Mouse (Mus musculus) limb, embryonic 14.5 days (tissue): Measurements from ENCODE around the gene Misp. TPM values are rescaled to one million over a fixed set of nuclear protein-coding genes. Genes with fewer than 3 reads are reported as not detected.

ENCODE experiments used
- ATAC-seq: fragments of 200-750 bp; cut with Nextera tagmentation; 2 replicates; pipeline ENCODE4 v1.8.0; 2017; ENCODE audit warnings: low read depth, moderate number of reproducible peaks, moderate TSS enrichment; ENCODE audit not compliant: low FRiP score
- DNase-seq: peaks from one replicate; pipeline ENCODE4 v3.0.0-alpha.2; 2015; ENCODE audit warnings: low spot score
- H3K27ac ChIP-seq: fragments of 300-500 bp; sonication (generic); replicated peaks from 2 replicates; pipeline ENCODE4 v1.5.1; 2014; ENCODE audit warnings: low read depth, mild to moderate bottlenecking, low read length, moderate library complexity, mixed read lengths
- H3K27me3 ChIP-seq: fragments of 300-500 bp; sonication (generic); 2 replicates; pipeline ENCODE4 v1.6.1; 2014; ENCODE audit warnings: low read length, mixed read lengths; ENCODE audit not compliant: control insufficient read depth, insufficient read depth
- H3K36me3 ChIP-seq: fragments of 300-500 bp; sonication (generic); 2 replicates; pipeline ENCODE4 v1.6.1; 2014; ENCODE audit warnings: mild to moderate bottlenecking, low read length, moderate library complexity, mixed read lengths; ENCODE audit not compliant: control insufficient read depth, insufficient read depth
- H3K4me1 ChIP-seq: fragments of 300-500 bp; sonication (generic); 2 replicates; pipeline ENCODE4 v1.6.1; 2014; ENCODE audit warnings: antibody characterized with exemption, low read length, mixed read lengths; ENCODE audit not compliant: control insufficient read depth, insufficient read depth
- H3K4me2 ChIP-seq: fragments of 300-500 bp; sonication (generic); replicated peaks from 2 replicates; pipeline ENCODE4 v1.6.1; 2014; ENCODE audit warnings: low read depth, mild to moderate bottlenecking, low read length, moderate library complexity; ENCODE audit not compliant: severe bottlenecking
- H3K4me3 ChIP-seq: fragments of 300-500 bp; sonication (generic); replicated peaks from 2 replicates; pipeline ENCODE4 v1.5.1; 2014; ENCODE audit warnings: low read length
- H3K9ac ChIP-seq: fragments of 300-500 bp; sonication (generic); 2 replicates; pipeline ENCODE4 v1.6.1; 2014; ENCODE audit warnings: mild to moderate bottlenecking, low read depth, low read length, moderate library complexity; ENCODE audit not compliant: severe bottlenecking
- H3K9me3 ChIP-seq: fragments of 300-500 bp; sonication (generic); 2 replicates; pipeline ENCODE4 v1.6.1; 2016; ENCODE audit warnings: low read length; ENCODE audit not compliant: control insufficient read depth
- POLR2A ChIP-seq: fragments of 200-500 bp; IDR thresholded peaks from 2 replicates; pipeline ENCODE4 v1.8.0; 2012; ENCODE audit warnings: inconsistent platforms, mild to moderate bottlenecking, moderate library complexity, borderline replicate concordance; ENCODE audit not compliant: insufficient read depth, insufficient read length; ENCODE audit errors: extremely low read depth
- WGBS: fragments of 180-500 bp; shearing (Covaris S2); extraction: QIAGEN DNeasy Blood & Tissue Kit; methylation state at CpG from one replicate; pipeline ENCODE4 v1.1.7; 2014; 5-methylcytosine and 5-hydroxymethylcytosine counted together
- polyA plus RNA-seq, 2 experiments: library from polyadenylated mRNA; depleted of rRNA in 1 of 2; stranded (reverse) in 1 of 2; unstranded in 1 of 2; fragments of >200 nt; fragmentation: Nextera tagmentation in 1 of 2; extraction: Ambion mirVana in 1 of 2; gene quantifications; 2 replicates each; pipeline versions ENCODE4 v1.2.1 to v1.2.3; 2012 to 2014

The Misp gene
- polyA plus RNA-seq, 2 experiments, result 0.41 to 0.54 TPM

GRCm38 (mm10) chr10:79781956-79782355 lies 38.8 kb upstream of the Misp start:
- no peak for DNase-seq
- H3K4me2 ChIP-seq, result no peak overlapping the region
- no peaks in the 10 kb centered on the region for H3K27me3 ChIP-seq
- H3K4me3 ChIP-seq, result no peak overlapping the region
- no peak for ATAC-seq
- no peaks in the 10 kb centered on the region for H3K36me3 ChIP-seq
- H3K9me3 ChIP-seq, result no peaks in the 10 kb centered on the region
- 46% methylated on average over 5 of the region's 5 CpGs for WGBS
- H3K4me1 ChIP-seq, result peaks cover 19% of the 10 kb centered on the region
- TF ChIP-seq POLR2A, result no peak
- H3K9ac ChIP-seq, result no peak overlapping the region
- H3K27ac ChIP-seq, result no peak overlapping the region

GRCm38 (mm10) chr10:79783050-79783449 lies 37.7 kb upstream of the Misp start:
- 61% methylated on average over 7 of the region's 7 CpGs for WGBS
- H3K4me3 ChIP-seq, result no peak overlapping the region
- no peak for TF ChIP-seq POLR2A
- H3K27ac ChIP-seq, result no peak overlapping the region
- H3K27me3 ChIP-seq, result no peaks in the 10 kb centered on the region
- ATAC-seq (no peak), DNase-seq (no peak)
- peaks cover 9% of the 10 kb centered on the region; the same call in 1 of the 2 replicates for H3K4me1 ChIP-seq
- H3K9me3 ChIP-seq, result no peaks in the 10 kb centered on the region
- no peaks in the 10 kb centered on the region for H3K36me3 ChIP-seq
- no peak overlapping the region for H3K4me2 ChIP-seq
- no peak overlapping the region for H3K9ac ChIP-seq

- no peak for TF ChIP-seq POLR2A
- peak; percentile 49 for DNase-seq
- H3K4me3 ChIP-seq, result no peak overlapping the region
- H3K36me3 ChIP-seq, result no peaks in the 10 kb centered on the region
- H3K27me3 ChIP-seq, result no peaks in the 10 kb centered on the region
- no peak overlapping the region for H3K4me2 ChIP-seq
- no peak for ATAC-seq
- 36% methylated on average over 27 of the region's 27 CpGs for WGBS
- H3K27ac ChIP-seq, result no peak overlapping the region
- no peaks in the 10 kb centered on the region for H3K9me3 ChIP-seq
- no peak overlapping the region for H3K9ac ChIP-seq
- 0 out of 2 replicates have a peak, but pooled peaks cover 7% of the 10 kb centered on the region for H3K4me1 ChIP-seq
Measured at GRCm38 (mm10) chr10:79783920-79784800, 36.6 kb upstream of the Misp start.

DNA sequence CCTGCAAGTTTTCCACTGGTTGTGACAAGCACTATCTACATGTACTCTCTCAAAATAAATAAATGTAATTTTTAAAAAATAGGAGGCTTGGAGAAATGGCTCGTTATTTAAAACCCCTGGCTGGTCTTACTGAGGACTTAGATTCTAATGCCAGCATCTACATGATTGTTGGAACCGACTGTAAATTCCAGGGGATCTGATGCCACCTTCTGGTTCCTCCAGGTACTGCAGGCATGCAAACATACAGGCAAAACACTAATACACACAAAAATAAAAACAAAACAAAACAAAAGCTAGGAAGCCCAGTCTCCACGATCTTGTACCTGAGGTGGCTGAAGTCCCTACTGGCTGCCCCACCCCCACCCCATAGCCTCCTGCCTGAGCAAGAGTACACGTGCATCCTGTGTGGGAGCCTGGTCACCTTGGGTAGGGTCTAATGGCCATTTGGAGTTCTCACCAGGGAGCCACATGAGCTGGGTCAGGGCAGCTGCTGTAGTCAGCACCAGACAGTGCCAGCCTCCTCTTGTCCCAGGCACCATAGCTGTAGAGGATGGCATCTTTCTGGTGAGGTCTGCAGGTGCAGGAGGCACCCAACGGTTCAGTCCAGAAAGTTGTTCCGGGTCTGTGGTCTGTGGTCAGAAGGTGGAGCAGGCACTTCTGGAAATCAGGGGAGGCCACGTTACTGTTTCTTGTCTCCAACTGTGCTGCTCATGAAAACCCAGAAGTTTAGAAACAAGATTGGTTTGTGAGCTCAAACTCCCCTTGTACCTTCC lies 32.2 kb upstream of the Misp start:
- H3K27ac ChIP-seq, result no peak overlapping the region
- no peaks in the 10 kb centered on the region for H3K36me3 ChIP-seq
- no peaks in the 10 kb centered on the region; the same call in 1 of the 2 replicates for H3K4me1 ChIP-seq
- H3K4me2 ChIP-seq, result no peak overlapping the region
- WGBS, result 34% methylated on average over 7 of the region's 7 CpGs
- TF ChIP-seq POLR2A, result no peak
- no peaks in the 10 kb centered on the region for H3K9me3 ChIP-seq
- DNase-seq (peak; percentile 77), ATAC-seq (no peak)
- H3K9ac ChIP-seq, result no peak overlapping the region
- no peak overlapping the region for H3K4me3 ChIP-seq
- no peaks in the 10 kb centered on the region for H3K27me3 ChIP-seq

DNA sequence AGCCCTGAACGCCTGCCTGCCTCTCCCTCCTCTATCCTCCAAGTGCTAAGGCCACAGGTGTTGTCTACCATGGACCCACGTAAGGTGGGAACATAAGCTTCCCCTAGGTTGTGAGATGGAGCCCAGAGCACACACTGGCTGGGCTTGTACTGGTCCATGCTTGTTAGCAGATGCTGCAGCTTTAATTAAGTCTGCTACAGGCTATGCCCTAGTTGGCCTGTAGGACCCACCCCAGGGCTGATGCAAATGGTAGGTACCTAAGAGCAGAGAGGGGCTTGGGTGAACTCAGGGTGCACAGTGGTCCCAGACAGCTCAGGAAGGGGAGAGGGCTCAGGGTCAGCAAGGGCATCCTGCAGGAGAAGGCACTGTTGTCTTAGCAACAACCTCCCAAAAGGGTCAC lies 31.2 kb upstream of the Misp start:
- H3K4me3 ChIP-seq, result no peak overlapping the region
- no peak for ATAC-seq
- 51% methylated on average over 2 of the region's 2 CpGs for WGBS
- H3K4me1 ChIP-seq, result peaks cover 3% of the 10 kb centered on the region
- no peak for TF ChIP-seq POLR2A
- H3K36me3 ChIP-seq, result no peaks in the 10 kb centered on the region
- H3K27me3 ChIP-seq, result no peaks in the 10 kb centered on the region
- no peak for DNase-seq
- H3K4me2 ChIP-seq, result no peak overlapping the region
- no peak overlapping the region for H3K9ac ChIP-seq
- H3K27ac ChIP-seq, result no peak overlapping the region
- no peaks in the 10 kb centered on the region for H3K9me3 ChIP-seq
